Mouse (Mus musculus) adrenal gland, postnatal 10 days (tissue): ENCODE results near the gene Gm7682. TPM values are rescaled to one million over a fixed set of nuclear protein-coding genes. Genes with fewer than 3 reads are reported as not detected.
"Not testable (repeated sequence)": the region's sequence is repeated elsewhere in the genome, so short reads cannot be mapped to it uniquely, and the experiment has no call there.

Experiments used
- DNase-seq: peaks from one replicate; pipeline ENCODE4 v3.0.0; 2021; ENCODE audit warnings: mixed read lengths
- long read RNA-seq, 2 experiments: library from polyadenylated mRNA; stranded (forward); transcript quantifications; one replicate each; pipeline ENCODE4 v2.0.0; 2021
- total RNA-seq, 2 experiments: library from RNA; stranded (reverse); gene quantifications; 2 replicates each; pipeline ENCODE4 v1.2.3; 2021

Gene Gm7682
- not detected for total RNA-seq
- long read RNA-seq, experiment 1: 0 reads
- long read RNA-seq, experiment 2: 0 reads

DNA sequence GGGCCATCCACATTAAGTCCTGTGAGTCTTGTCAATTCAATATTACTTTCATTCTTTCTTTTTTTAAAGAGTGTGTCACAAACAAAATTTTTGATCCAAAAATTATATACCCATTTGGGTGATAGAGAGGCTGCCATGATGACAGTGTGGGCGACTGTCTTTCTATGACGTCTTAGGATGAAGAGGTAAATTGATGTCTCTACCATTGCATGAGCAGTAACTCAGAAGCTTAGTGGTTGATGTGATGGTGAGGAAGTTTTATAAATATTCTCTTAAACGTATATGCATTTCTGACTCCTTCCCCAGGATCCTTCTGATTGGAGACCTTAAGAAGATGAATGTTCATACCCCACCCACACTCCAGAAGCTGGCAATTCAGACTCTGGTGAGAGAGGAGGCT lies at the start of gene Gm7682:
TSS of gene Gm7682 (plus strand) at position 301 of the 400 bp plus-strand sequence.
- not testable (repeated sequence) for DNase-seq

Other genes starting within 250 kb of the Gm7682 start
- gene Gm3106, start 227.8 kb upstream of the Gm7682 start, total RNA-seq: not detected
- not detected for gene A430089I19Rik, start 139.0 kb upstream of the Gm7682 start, total RNA-seq
- gene Gm6502, start 131.3 kb upstream of the Gm7682 start, total RNA-seq: not detected
- gene AA792892, start 106.0 kb upstream of the Gm7682 start, total RNA-seq: not detected
- gene Gm3139, start 80.5 kb downstream of the Gm7682 start, total RNA-seq: not detected
- not detected for gene Gm3147, start 170.6 kb downstream of the Gm7682 start, total RNA-seq
- gene Gm6509, start 178.2 kb downstream of the Gm7682 start, total RNA-seq: not detected
- not detected for gene Gm6205, start 202.6 kb downstream of the Gm7682 start, total RNA-seq